Mouse (Mus musculus): ENCODE data around the gene Arhgef10l. TPM values are rescaled to one million over a fixed set of nuclear protein-coding genes. Genes with fewer than 3 reads are reported as not detected.

Gene Arhgef10l
- polyA plus RNA-seq, 1 experiment from 2014 or later, result 13.4 TPM

GRCm38 (mm10) chr4:140605247-140605646 lies 60.6 kb downstream of the Arhgef10l start:
- DNase-seq (ENCODE audit: low spot score) (no peak), ATAC-seq (ENCODE audit: low read depth) (no peak)
- Histone ChIP-seq H3K9ac (ENCODE audit: low read depth, low read length) (no peak overlapping the region), H3K27me3 (replicated peaks; ENCODE audit: control insufficient read depth, insufficient read depth, low read length) (no peaks in the 10 kb centered on the region), H3K27ac (replicated peaks; ENCODE audit: low read depth, low read length) (no peak overlapping the region), H3K36me3 (ENCODE audit: control insufficient read depth, insufficient read depth, low read length) (0 out of 2 replicates have a peak, but pooled peaks cover 9% of the 10 kb centered on the region), H3K9me3 (ENCODE audit: control insufficient read depth, low read length) (no peaks in the 10 kb centered on the region), H3K4me1 (ENCODE audit: control insufficient read depth, insufficient read depth, low read length) (peaks cover 6% of the 10 kb centered on the region), H3K4me2 (ENCODE audit: low read depth, low read length) (no peak overlapping the region), H3K4me3 (ENCODE audit: low read depth, low read length) (no peak overlapping the region)
- WGBS, result 76% methylated on average over 6 of the region's 6 CpGs

GRCm38 (mm10) chr4:140604541-140604940 lies 61.3 kb downstream of the Arhgef10l start:
- H3K4me3 ChIP-seq (ENCODE audit: low read depth, low read length), result no peak overlapping the region
- 0 out of 2 replicates have a peak, but pooled peaks cover 3% of the 10 kb centered on the region for H3K36me3 ChIP-seq (ENCODE audit: control insufficient read depth, insufficient read depth, low read length)
- H3K27ac ChIP-seq (replicated peaks; ENCODE audit: low read depth, low read length), result no peak overlapping the region
- H3K27me3 ChIP-seq (replicated peaks; ENCODE audit: control insufficient read depth, insufficient read depth, low read length), result no peaks in the 10 kb centered on the region
- no peak for DNase-seq (ENCODE audit: low spot score)
- 83% methylated on average over 6 of the region's 8 CpGs for WGBS
- H3K9me3 ChIP-seq (ENCODE audit: control insufficient read depth, low read length), result no peaks in the 10 kb centered on the region
- no peak overlapping the region for H3K9ac ChIP-seq (ENCODE audit: low read depth, low read length)
- no peak for ATAC-seq (ENCODE audit: low read depth)
- no peak overlapping the region for H3K4me2 ChIP-seq (ENCODE audit: low read depth, low read length)
- H3K4me1 ChIP-seq (ENCODE audit: control insufficient read depth, insufficient read depth, low read length), result peaks cover 4% of the 10 kb centered on the region

GRCm38 (mm10) chr4:140602022-140602421 lies 63.8 kb downstream of the Arhgef10l start:
- Histone ChIP-seq H3K27me3 (replicated peaks; ENCODE audit: control insufficient read depth, insufficient read depth, low read length) (no peaks in the 10 kb centered on the region), H3K4me2 (ENCODE audit: low read depth, low read length) (no peak overlapping the region), H3K27ac (replicated peaks; ENCODE audit: low read depth, low read length) (no peak overlapping the region), H3K36me3 (ENCODE audit: control insufficient read depth, insufficient read depth, low read length) (peaks cover 14% of the 10 kb centered on the region), H3K4me3 (ENCODE audit: low read depth, low read length) (no peak overlapping the region), H3K9ac (ENCODE audit: low read depth, low read length) (no peak overlapping the region), H3K4me1 (ENCODE audit: control insufficient read depth, insufficient read depth, low read length) (peaks cover 4% of the 10 kb centered on the region), H3K9me3 (ENCODE audit: control insufficient read depth, low read length) (peaks cover 5% of the 10 kb centered on the region)
- ATAC-seq (ENCODE audit: low read depth), result no peak
- 56% methylated on average over 4 of the region's 4 CpGs for WGBS
- no peak for DNase-seq (ENCODE audit: low spot score)

- no peak for ATAC-seq (ENCODE audit: low read depth)
- no peak overlapping the region for H3K9ac ChIP-seq (ENCODE audit: low read depth, low read length)
- peaks cover 14% of the 10 kb centered on the region for H3K36me3 ChIP-seq (ENCODE audit: control insufficient read depth, insufficient read depth, low read length)
- 77% methylated on average over 11 of the region's 11 CpGs for WGBS
- H3K27ac ChIP-seq (replicated peaks; ENCODE audit: low read depth, low read length), result no peak overlapping the region
- H3K27me3 ChIP-seq (replicated peaks; ENCODE audit: control insufficient read depth, insufficient read depth, low read length), result no peaks in the 10 kb centered on the region
- no peak overlapping the region for H3K4me3 ChIP-seq (ENCODE audit: low read depth, low read length)
- H3K4me2 ChIP-seq (ENCODE audit: low read depth, low read length), result no peak overlapping the region
- no peak for DNase-seq (ENCODE audit: low spot score)
- H3K4me1 ChIP-seq (ENCODE audit: control insufficient read depth, insufficient read depth, low read length), result peaks cover 4% of the 10 kb centered on the region
- peaks cover 13% of the 10 kb centered on the region for H3K9me3 ChIP-seq (ENCODE audit: control insufficient read depth, low read length)
Observed at GRCm38 (mm10) chr4:140601153-140601552, 64.7 kb downstream of the Arhgef10l start.

- Histone ChIP-seq H3K27ac (replicated peaks; ENCODE audit: low read depth, low read length) (no peak overlapping the region), H3K27me3 (replicated peaks; ENCODE audit: control insufficient read depth, insufficient read depth, low read length) (no peaks in the 10 kb centered on the region), H3K4me2 (ENCODE audit: low read depth, low read length) (no peak overlapping the region), H3K9ac (ENCODE audit: low read depth, low read length) (no peak overlapping the region), H3K9me3 (ENCODE audit: control insufficient read depth, low read length) (peaks cover 15% of the 10 kb centered on the region), H3K36me3 (ENCODE audit: control insufficient read depth, insufficient read depth, low read length) (peaks cover 14% of the 10 kb centered on the region), H3K4me1 (ENCODE audit: control insufficient read depth, insufficient read depth, low read length) (no peaks in the 10 kb centered on the region), H3K4me3 (ENCODE audit: low read depth, low read length) (no peak overlapping the region)
- WGBS, result 88% methylated on average over 5 of the region's 5 CpGs
- DNase-seq (ENCODE audit: low spot score) (no peak), ATAC-seq (ENCODE audit: low read depth) (no peak; the same call in 1 of the 2 replicates)
Observed at GRCm38 (mm10) chr4:140598846-140599245, 67.0 kb downstream of the Arhgef10l start.

- Histone ChIP-seq H3K4me3 (ENCODE audit: low read depth, low read length) (no peak overlapping the region), H3K9ac (ENCODE audit: low read depth, low read length) (no peak overlapping the region), H3K4me1 (ENCODE audit: control insufficient read depth, insufficient read depth, low read length) (no peaks in the 10 kb centered on the region), H3K9me3 (ENCODE audit: control insufficient read depth, low read length) (peaks cover 15% of the 10 kb centered on the region), H3K27me3 (replicated peaks; ENCODE audit: control insufficient read depth, insufficient read depth, low read length) (no peaks in the 10 kb centered on the region), H3K27ac (replicated peaks; ENCODE audit: low read depth, low read length) (no peak overlapping the region), H3K4me2 (ENCODE audit: low read depth, low read length) (no peak overlapping the region), H3K36me3 (ENCODE audit: control insufficient read depth, insufficient read depth, low read length) (peaks cover 14% of the 10 kb centered on the region)
- no peak for ATAC-seq (ENCODE audit: low read depth)
- 91% methylated on average over 6 of the region's 6 CpGs for WGBS
- DNase-seq (ENCODE audit: low spot score), result no peak
Observed at GRCm38 (mm10) chr4:140597928-140598327, 67.9 kb downstream of the Arhgef10l start.

- no peak for DNase-seq (ENCODE audit: low spot score)
- WGBS, result 99% methylated on average over 5 of the region's 5 CpGs
- no peaks in the 10 kb centered on the region for H3K27me3 ChIP-seq (replicated peaks; ENCODE audit: control insufficient read depth, insufficient read depth, low read length)
- ATAC-seq (ENCODE audit: low read depth), result no peak
- H3K4me2 ChIP-seq (ENCODE audit: low read depth, low read length), result no peak overlapping the region
- H3K36me3 ChIP-seq (ENCODE audit: control insufficient read depth, insufficient read depth, low read length), result peaks cover 14% of the 10 kb centered on the region
- no peak overlapping the region for H3K4me3 ChIP-seq (ENCODE audit: low read depth, low read length)
- no peaks in the 10 kb centered on the region for H3K4me1 ChIP-seq (ENCODE audit: control insufficient read depth, insufficient read depth, low read length)
- H3K27ac ChIP-seq (replicated peaks; ENCODE audit: low read depth, low read length), result no peak overlapping the region
- no peak overlapping the region for H3K9ac ChIP-seq (ENCODE audit: low read depth, low read length)
- H3K9me3 ChIP-seq (ENCODE audit: control insufficient read depth, low read length), result peaks cover 15% of the 10 kb centered on the region
Observed at GRCm38 (mm10) chr4:140597378-140597777, 68.4 kb downstream of the Arhgef10l start.

GRCm38 (mm10) chr4:140593771-140594505 lies 71.9 kb downstream of the Arhgef10l start:
- H3K4me3 ChIP-seq (ENCODE audit: low read depth, low read length), result no peak overlapping the region
- H3K4me2 ChIP-seq (ENCODE audit: low read depth, low read length), result no peak overlapping the region
- peaks cover 15% of the 10 kb centered on the region for H3K9me3 ChIP-seq (ENCODE audit: control insufficient read depth, low read length)
- H3K36me3 ChIP-seq (ENCODE audit: control insufficient read depth, insufficient read depth, low read length), result peaks cover 33% of the 10 kb centered on the region
- H3K27me3 ChIP-seq (replicated peaks; ENCODE audit: control insufficient read depth, insufficient read depth, low read length), result no peaks in the 10 kb centered on the region
- no peaks in the 10 kb centered on the region for H3K4me1 ChIP-seq (ENCODE audit: control insufficient read depth, insufficient read depth, low read length)
- WGBS, result 87% methylated on average over 14 of the region's 14 CpGs
- H3K9ac ChIP-seq (ENCODE audit: low read depth, low read length), result no peak overlapping the region
- ATAC-seq (ENCODE audit: low read depth) (no peak), DNase-seq (ENCODE audit: low spot score) (no peak)
- H3K27ac ChIP-seq (replicated peaks; ENCODE audit: low read depth, low read length), result no peak overlapping the region
